Mouse (Mus musculus): ENCODE results near the gene Ddrgk1. TPM values are rescaled to one million over a fixed set of nuclear protein-coding genes. Genes with fewer than 3 reads are reported as not detected.
A peak's percentile ranks its signal among the peaks of the same experiment; 100 is the strongest.

Ddrgk1 gene
- polyA plus RNA-seq, 1 experiment = 47.8 TPM

GRCm38 (mm10) chr2:130632416-130632815 is 32.0 kb downstream of the Ddrgk1 start:
- TF ChIP-seq POLR2A (IDR thresholded peaks at IDR 0.05; ENCODE audit: borderline replicate concordance, extremely low read depth, insufficient read depth, insufficient read length, poor library complexity, severe bottlenecking) = no peak
- peak; percentile 25 for DNase-seq (ENCODE audit: low read depth)

DNA sequence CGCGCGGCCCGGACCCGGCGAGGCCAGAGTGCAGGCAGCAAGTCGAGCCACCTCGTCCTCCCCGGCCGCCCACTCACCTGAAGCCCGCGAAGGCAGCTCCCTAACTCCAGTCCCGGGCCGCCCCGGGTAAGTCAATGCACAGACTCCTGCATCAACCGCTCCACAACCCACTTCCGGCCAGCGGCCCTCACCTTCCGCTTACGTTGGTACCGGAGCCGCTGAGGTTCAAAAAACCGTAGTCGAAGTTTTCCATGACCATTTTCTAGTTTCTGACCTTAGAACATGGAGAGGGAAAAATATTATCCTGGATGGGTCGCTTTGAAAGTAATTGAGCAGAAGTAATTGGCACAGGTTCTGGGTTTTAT is 34.6 kb downstream of the Ddrgk1 start, which contains the start of the genes Fastkd5 and Ubox5:
Gene Fastkd5 (minus strand): TSS at position 189 of the 365 bp plus-strand sequence.
Gene Ubox5 (minus strand): TSS at position 200 of the 365 bp plus-strand sequence.
- peak; percentile 95 for DNase-seq (ENCODE audit: low read depth)
- TF ChIP-seq POLR2A (IDR thresholded peaks at IDR 0.05; ENCODE audit: borderline replicate concordance, extremely low read depth, insufficient read depth, insufficient read length, poor library complexity, severe bottlenecking) (peak; percentile 30; the same call in 1 of the 2 replicates), CTCF (IDR thresholded peaks at IDR 0.05; ENCODE audit: borderline replicate concordance, extremely low read depth, insufficient read depth, insufficient read length) (no peak)

- TF ChIP-seq CTCF (IDR thresholded peaks at IDR 0.05; ENCODE audit: borderline replicate concordance, extremely low read depth, insufficient read depth, insufficient read length) (no peak), POLR2A (IDR thresholded peaks at IDR 0.05; ENCODE audit: borderline replicate concordance, extremely low read depth, insufficient read depth, insufficient read length, poor library complexity, severe bottlenecking) (no peak)
- no peak for DNase-seq (ENCODE audit: low read depth)
Observed at GRCm38 (mm10) chr2:130629080-130629838, 35.2 kb downstream of the Ddrgk1 start.

GRCm38 (mm10) chr2:130628424-130628823 is 36.0 kb downstream of the Ddrgk1 start:
- peak; percentile 21; the same call in 1 of the 2 replicates for TF ChIP-seq CTCF (IDR thresholded peaks at IDR 0.05; ENCODE audit: borderline replicate concordance, extremely low read depth, insufficient read depth, insufficient read length)
- TF ChIP-seq POLR2A (IDR thresholded peaks at IDR 0.05; ENCODE audit: borderline replicate concordance, extremely low read depth, insufficient read depth, insufficient read length, poor library complexity, severe bottlenecking) = no peak
- DNase-seq (ENCODE audit: low read depth) = no peak

GRCm38 (mm10) chr2:130618972-130619371 is 45.5 kb downstream of the Ddrgk1 start:
- TF ChIP-seq POLR2A (IDR thresholded peaks at IDR 0.05; ENCODE audit: borderline replicate concordance, extremely low read depth, insufficient read depth, insufficient read length, poor library complexity, severe bottlenecking) (no peak), CTCF (IDR thresholded peaks at IDR 0.05; ENCODE audit: borderline replicate concordance, extremely low read depth, insufficient read depth, insufficient read length) (no peak)
- no peak for DNase-seq (ENCODE audit: low read depth)

GRCm38 (mm10) chr2:130613091-130613490 is 51.4 kb downstream of the Ddrgk1 start:
- DNase-seq (ENCODE audit: low read depth) = peak; percentile 22
- no peak for TF ChIP-seq POLR2A (IDR thresholded peaks at IDR 0.05; ENCODE audit: borderline replicate concordance, extremely low read depth, insufficient read depth, insufficient read length, poor library complexity, severe bottlenecking)
- peak; percentile 51; the same call in 1 of the 2 replicates for TF ChIP-seq CTCF (IDR thresholded peaks at IDR 0.05; ENCODE audit: borderline replicate concordance, extremely low read depth, insufficient read depth, insufficient read length)

Other genes with a start within 250 kb of the Ddrgk1 start
- 114 and 169 TPM in 2 replicates for gene Vps16, start 240.3 kb downstream of the Ddrgk1 start, polyA plus RNA-seq (2012; rRNA removed)
- gene Pced1a, start 240.0 kb downstream of the Ddrgk1 start, polyA plus RNA-seq (2012; rRNA removed) = 32.5 and 36.9 TPM in 2 replicates
- 119 and 127 TPM in 2 replicates for gene Ptpra, start 214.4 kb downstream of the Ddrgk1 start, polyA plus RNA-seq (2012; rRNA removed)
- gene Mrps26, start 100.9 kb downstream of the Ddrgk1 start, polyA plus RNA-seq (2012; rRNA removed) = 63.1 and 70.8 TPM in 2 replicates
- gene Oxt, start 88.5 kb downstream of the Ddrgk1 start, polyA plus RNA-seq (2012; rRNA removed) = 0.19 and 0.61 TPM in 2 replicates
- 3.9 and 7.1 TPM in 2 replicates for gene Avp, start 82.1 kb downstream of the Ddrgk1 start, polyA plus RNA-seq (2012; rRNA removed)
- 4.6 and 5.6 TPM in 2 replicates for gene Fastkd5, start 34.6 kb downstream of the Ddrgk1 start, polyA plus RNA-seq (2012; rRNA removed)
- gene Ubox5, start 34.6 kb downstream of the Ddrgk1 start, polyA plus RNA-seq (2012; rRNA removed) = 10.3 and 11.6 TPM in 2 replicates
- gene Lzts3, start 21.9 kb downstream of the Ddrgk1 start, polyA plus RNA-seq (2012; rRNA removed) = 28.7 and 32.7 TPM in 2 replicates
- 91.6 and 118 TPM in 2 replicates for gene Itpa, start 3.0 kb upstream of the Ddrgk1 start, polyA plus RNA-seq (2012; rRNA removed)
- gene Slc4a11, start 32.9 kb upstream of the Ddrgk1 start, polyA plus RNA-seq (2012; rRNA removed) = 1.9 and 2.2 TPM in 2 replicates
- gene 4930402H24Rik, start 241.7 kb upstream of the Ddrgk1 start, polyA plus RNA-seq (2012; rRNA removed) = 74.2 and 82.2 TPM in 2 replicates
- gene Atrn, start 241.8 kb upstream of the Ddrgk1 start, polyA plus RNA-seq (2012; rRNA removed) = 25.9 and 37.7 TPM in 2 replicates